Mouse (Mus musculus) cerebellum, adult 2 months (tissue): Measurements from ENCODE around the gene Mmp15. TPM values are rescaled to one million over a fixed set of nuclear protein-coding genes. Genes with fewer than 3 reads are reported as not detected.

Experiments used
- DNase-seq, 2 experiments: peaks; one replicate each; pipeline ENCODE4 v3.0.0; 2021
- H3K27ac ChIP-seq: fragments of 200-500 bp; 2 replicates; pipeline ENCODE4 v1.5.1; 2012; ENCODE audit warnings: low read length, control low read depth, inconsistent platforms; ENCODE audit not compliant: insufficient read depth
- H3K27me3 ChIP-seq: fragments of 200-500 bp; 2 replicates; pipeline ENCODE4 v1.6.1; 2012; ENCODE audit warnings: inconsistent platforms, mild to moderate bottlenecking, low read length, moderate library complexity; ENCODE audit not compliant: control insufficient read depth, insufficient read depth
- H3K4me1 ChIP-seq: fragments of 200-500 bp; 2 replicates; pipeline ENCODE4 v1.6.1; 2011; ENCODE audit warnings: low read length; ENCODE audit not compliant: control insufficient read depth, insufficient read depth
- H3K4me3 ChIP-seq: fragments of 200-500 bp; replicated peaks from 2 replicates; pipeline ENCODE3; 2011; ENCODE audit warnings: mild to moderate bottlenecking, low read depth, low read length, control low read depth; ENCODE audit not compliant: insufficient read depth
- CTCF ChIP-seq: fragments of 200-500 bp; IDR thresholded peaks from 2 replicates; pipeline ENCODE4 v1.5.1; 2011; ENCODE audit warnings: low read depth, mild to moderate bottlenecking, control low read depth, low read length, moderate library complexity, borderline replicate concordance; ENCODE audit not compliant: insufficient read depth
- POLR2A ChIP-seq: fragments of 200-500 bp; IDR thresholded peaks from 2 replicates; pipeline ENCODE4 v1.6.1; 2011; ENCODE audit warnings: low read length, control low read depth, borderline replicate concordance; ENCODE audit not compliant: insufficient read depth
- WGBS: fragments of 180-500 bp; shearing (Covaris S2); methylation state at CpG from one replicate; pipeline ENCODE4 v1.1.7; 2018; 5-methylcytosine and 5-hydroxymethylcytosine counted together
- polyA plus RNA-seq: library from polyadenylated mRNA; depleted of rRNA; stranded (reverse); fragments of >200 nt; gene quantifications from 2 replicates; pipeline ENCODE4 v1.2.3, GENCODE M21; 2012; rRNA removed

Mmp15 gene
- 10.6 and 12.1 TPM in 2 replicates for polyA plus RNA-seq

GRCm38 (mm10) chr8:95352151-95352870, at the start of gene Mmp15:
Gene Mmp15, plus strand, starts transcription at chr8:95352268.
- peak; percentile 65 to 68 for DNase-seq
- WGBS: under 1% methylated on average over 79 of the region's 80 CpGs
- Histone ChIP-seq H3K27me3 (no peaks in the 10 kb centered on the region), H3K4me3 (peak within 1 kb of the TSS; percentile 48), H3K27ac (no peak within 1 kb of the TSS), H3K4me1 (peaks cover 4% of the 10 kb centered on the region; the same call in 1 of the 2 replicates)
- TF ChIP-seq CTCF (no peak), POLR2A (no peak)

DNA sequence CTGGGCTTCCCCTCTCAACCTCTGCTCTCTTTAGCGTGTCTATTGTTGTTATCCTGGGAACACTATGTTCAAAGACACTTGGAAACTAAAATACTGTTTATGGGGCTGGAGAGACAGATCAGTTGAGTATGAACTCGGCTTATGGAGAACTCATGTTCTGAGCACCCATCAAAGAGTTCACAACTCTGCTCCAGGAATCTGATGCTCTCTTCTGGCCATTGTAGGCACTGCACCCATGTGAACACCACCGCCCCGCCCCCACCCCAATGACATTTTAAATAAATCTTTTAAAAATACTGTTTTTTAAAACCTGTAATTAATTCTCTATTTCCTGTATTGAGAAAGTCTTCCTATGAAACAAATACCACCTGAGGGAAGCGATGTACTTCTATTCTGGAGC, 49.7 kb upstream of the Mmp15 start:
- no peak overlapping the region for H3K27ac ChIP-seq
- H3K27me3 ChIP-seq: no peaks in the 10 kb centered on the region
- WGBS: 25% methylated on average over 5 of the region's 5 CpGs
- peak; percentile 45; the same call in 1 of the 2 replicates for TF ChIP-seq CTCF
- no peak for TF ChIP-seq POLR2A
- H3K4me1 ChIP-seq: no peaks in the 10 kb centered on the region
- no peak for DNase-seq
- H3K4me3 ChIP-seq: no peak overlapping the region

DNA sequence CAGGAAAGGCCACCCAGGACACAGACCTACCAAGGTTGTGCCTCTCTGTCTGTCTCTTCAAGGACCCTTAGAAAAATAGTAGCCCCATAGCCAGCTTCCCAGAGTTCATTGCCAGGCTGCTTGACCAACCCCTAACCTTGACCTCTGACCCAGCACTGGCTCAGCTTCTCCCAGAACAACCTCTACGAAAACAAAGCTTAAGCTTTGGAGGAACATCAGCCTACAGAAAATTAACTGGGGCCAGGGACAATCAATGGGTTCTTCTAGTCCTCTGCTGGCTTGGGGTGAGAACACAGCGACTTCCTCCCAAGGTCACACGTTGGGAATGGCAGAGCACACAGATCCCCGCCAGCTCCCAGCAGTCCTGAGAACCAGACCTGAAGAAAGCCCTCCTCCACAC, 46.5 kb upstream of the Mmp15 start:
- no peaks in the 10 kb centered on the region for H3K27me3 ChIP-seq
- DNase-seq: no peak
- H3K4me1 ChIP-seq: no peaks in the 10 kb centered on the region
- 86% methylated on average over 4 of the region's 4 CpGs for WGBS
- H3K27ac ChIP-seq: no peak overlapping the region
- H3K4me3 ChIP-seq: no peak overlapping the region
- TF ChIP-seq POLR2A (no peak), CTCF (no peak)

GRCm38 (mm10) chr8:95306431-95306830, 45.6 kb upstream of the Mmp15 start, which contains the start of gene Cngb1:
Gene Cngb1, minus strand, starts transcription at chr8:95306585.
- no peaks in the 10 kb centered on the region for H3K4me1 ChIP-seq
- H3K4me3 ChIP-seq: no peak within 1 kb of the TSS
- H3K27ac ChIP-seq: no peak within 1 kb of the TSS
- H3K27me3 ChIP-seq: no peaks in the 10 kb centered on the region
- TF ChIP-seq POLR2A (no peak), CTCF (no peak)
- 29% methylated on average over 6 of the region's 6 CpGs for WGBS
- DNase-seq: no peak

DNA sequence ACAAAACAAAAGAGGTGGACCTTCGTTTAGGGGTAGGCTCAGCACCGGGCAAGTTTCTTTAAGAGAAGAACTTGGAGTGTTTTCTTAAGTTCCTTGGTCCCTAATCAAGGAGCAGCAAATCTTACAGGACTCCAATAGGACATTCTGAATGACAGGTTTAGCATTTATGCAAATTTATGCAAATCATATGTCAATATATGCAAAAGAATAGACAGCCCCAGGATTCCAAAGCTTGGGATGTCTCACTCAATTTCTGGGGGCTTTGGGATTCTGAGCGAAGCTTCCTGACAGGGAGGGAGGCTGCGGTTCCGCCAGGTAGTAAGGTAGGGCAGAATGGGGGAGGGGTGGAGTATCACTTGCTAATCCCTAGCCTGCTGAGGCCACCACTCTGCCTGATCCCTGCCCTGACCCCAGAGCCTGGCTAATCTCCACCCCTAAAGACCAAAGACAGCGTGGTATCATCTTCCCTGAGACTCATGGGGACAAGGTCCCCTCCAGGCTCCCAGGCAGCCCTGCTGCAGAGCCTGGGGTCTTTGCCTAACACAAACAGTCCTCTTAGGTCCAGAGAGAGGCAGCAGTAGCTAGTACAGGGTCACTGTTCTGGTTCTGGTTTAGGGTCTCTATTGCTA, 41.6 kb upstream of the Mmp15 start, which contains the start of gene Tepp:
Gene Tepp (plus strand): TSS at position 225 of the 629 bp plus-strand sequence.
- H3K27me3 ChIP-seq: no peaks in the 10 kb centered on the region
- TF ChIP-seq POLR2A (no peak), CTCF (no peak)
- H3K27ac ChIP-seq: no peak within 1 kb of the TSS
- H3K4me1 ChIP-seq: no peaks in the 10 kb centered on the region
- WGBS: 42% methylated on average over 6 of the region's 6 CpGs
- H3K4me3 ChIP-seq: no peak within 1 kb of the TSS
- no peak for DNase-seq

DNA sequence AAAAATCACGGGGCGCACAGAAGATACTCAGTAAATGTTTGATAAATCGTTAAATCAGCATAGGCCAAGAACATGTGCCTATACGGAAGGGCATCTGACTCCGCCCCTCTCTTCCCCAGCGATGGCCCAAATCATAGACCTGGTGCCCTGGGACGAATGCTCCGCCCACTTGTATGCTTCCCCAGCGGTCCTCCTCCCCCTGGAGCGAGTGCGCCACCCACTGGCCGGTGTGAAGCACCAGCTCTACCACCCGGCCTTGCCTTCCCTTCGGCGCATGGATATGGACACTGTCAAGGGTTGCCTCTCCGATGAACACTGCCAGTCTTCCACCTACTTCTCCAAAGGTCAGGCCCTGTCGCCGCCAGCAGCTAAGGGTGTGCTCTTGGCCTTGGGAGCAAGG, 39.2 kb upstream of the Mmp15 start:
- Histone ChIP-seq H3K4me3 (no peak overlapping the region), H3K27ac (no peak overlapping the region), H3K4me1 (no peaks in the 10 kb centered on the region), H3K27me3 (no peaks in the 10 kb centered on the region)
- 71% methylated on average over 18 of the region's 18 CpGs for WGBS
- TF ChIP-seq CTCF (no peak), POLR2A (no peak)
- DNase-seq: no peak

GRCm38 (mm10) chr8:95313857-95314256, 38.2 kb upstream of the Mmp15 start:
- no peaks in the 10 kb centered on the region for H3K4me1 ChIP-seq
- 64% methylated on average over 6 of the region's 6 CpGs for WGBS
- H3K4me3 ChIP-seq: no peak overlapping the region
- no peak for TF ChIP-seq CTCF
- no peak for TF ChIP-seq POLR2A
- H3K27ac ChIP-seq: no peak overlapping the region
- H3K27me3 ChIP-seq: no peaks in the 10 kb centered on the region
- no peak for DNase-seq

- DNase-seq: no peak
- TF ChIP-seq CTCF (no peak), POLR2A (no peak)
- no peaks in the 10 kb centered on the region for H3K4me1 ChIP-seq
- 74% methylated on average over 2 of the region's 2 CpGs for WGBS
- H3K4me3 ChIP-seq: no peak overlapping the region
- no peak overlapping the region for H3K27ac ChIP-seq
- no peaks in the 10 kb centered on the region for H3K27me3 ChIP-seq
Measured at GRCm38 (mm10) chr8:95314707-95315106, 37.4 kb upstream of the Mmp15 start.
